Comparison of ENCODE assay signal across 6 mouse cellular contexts in the genomic region with DNA sequence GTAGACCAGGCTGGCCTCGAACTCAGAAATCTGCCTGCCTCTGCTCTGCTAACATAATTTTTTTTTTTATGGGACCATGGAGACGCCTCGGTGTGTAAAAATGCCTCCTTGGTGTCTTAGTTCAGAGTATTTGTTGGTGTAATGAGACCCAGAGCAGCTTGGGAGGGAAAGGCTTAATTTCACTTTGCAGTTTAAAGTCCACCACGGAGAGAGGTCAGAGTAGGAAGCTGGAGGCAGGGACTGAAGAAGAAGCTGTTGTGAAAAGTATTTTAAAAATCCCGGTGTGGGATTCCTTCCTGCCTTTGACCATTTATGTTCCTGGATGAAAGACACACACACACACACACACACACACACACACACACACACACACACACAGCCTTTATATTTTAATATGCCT.
"Had no signal": no experiment of that assay in that cellular context is flagged by ENCODE, and none has a peak within 500 bp of the region (broad histone marks: within the 10 kb centered on the region; RNA-seq: fewer than 3 reads in every experiment).

No protein-coding gene starts in this region.

- DNase-seq: liver; liver, embryonic 13.5 days; liver, postnatal 0 days; lung, postnatal 14 days; right cerebral cortex, postnatal 14 days; thymus, postnatal 36 days had no signal
